Mouse (Mus musculus): ENCODE measurements around the gene Olfr198. TPM values are rescaled to one million over a fixed set of nuclear protein-coding genes. Genes with fewer than 3 reads are reported as not detected.

Olfr198 gene
- polyA plus RNA-seq (2021; fragmentation: Nextera tagmentation): not detected in 2 replicates
- long read RNA-seq, experiment 1: 0 reads
- long read RNA-seq, experiment 2: 0 reads

DNA sequence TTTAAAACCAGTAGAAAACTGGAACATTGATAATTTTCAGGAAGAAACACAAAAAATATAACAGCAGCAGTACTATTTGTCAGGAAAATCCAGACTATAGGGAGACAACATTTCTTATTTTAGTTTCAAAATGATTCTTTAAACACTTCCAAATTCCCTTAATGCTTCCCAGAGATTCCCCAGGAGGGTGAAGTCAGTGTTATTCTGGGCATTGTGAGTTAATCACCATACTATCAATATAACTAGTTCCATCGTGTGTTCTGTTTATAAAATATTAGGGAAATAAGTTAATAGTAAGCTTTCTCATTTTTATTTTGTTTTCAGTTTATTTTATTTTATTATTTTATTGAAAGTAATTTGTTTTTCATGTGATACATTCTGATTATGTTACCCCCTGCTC, at the start of gene Olfr198:
Gene Olfr198 (minus strand): TSS at position 101 of the 400 bp plus-strand sequence.

DNA sequence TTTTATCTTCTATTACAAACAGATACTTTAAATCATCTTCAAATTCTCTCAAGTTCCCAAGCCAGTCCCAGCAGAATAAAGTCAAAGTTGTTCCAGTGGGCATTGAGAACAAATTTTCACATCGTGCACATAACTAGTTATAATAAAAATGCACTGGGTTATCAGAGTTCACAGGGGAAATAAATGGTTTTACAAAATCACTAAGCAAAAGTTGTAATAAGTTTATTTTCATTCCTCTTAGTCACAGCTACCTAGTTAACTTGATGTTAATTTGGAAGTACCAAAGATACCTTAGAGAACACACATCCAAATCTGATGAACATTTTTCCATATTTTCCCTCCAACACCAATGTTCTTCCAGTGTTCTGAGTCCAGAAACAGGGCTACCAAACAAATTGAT, 16.3 kb upstream of the Olfr198 start, which contains the start of gene Olfr199:
Gene Olfr199 (minus strand): TSS at position 101 of the 400 bp plus-strand sequence.

DNA sequence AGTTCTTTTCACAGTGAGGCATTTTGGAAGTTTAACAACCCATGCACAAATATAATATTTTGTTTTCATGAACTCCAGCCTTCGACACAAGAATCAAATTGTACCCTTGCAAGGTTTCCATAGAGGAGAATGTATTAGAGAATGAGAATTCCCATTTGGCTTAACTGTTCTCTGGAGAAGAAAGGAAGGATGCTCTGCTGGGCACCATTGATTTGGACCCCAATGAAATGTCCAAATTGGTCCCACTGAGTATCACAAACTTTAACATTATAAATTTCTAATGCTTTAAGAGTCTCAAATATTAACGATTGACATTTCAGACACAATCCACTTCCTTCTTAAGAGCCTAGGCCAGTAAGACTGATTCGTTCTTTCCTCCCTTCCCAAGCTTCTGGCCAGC, 33.0 kb downstream of the Olfr198 start, which contains the start of gene Olfr196:
Gene Olfr196 (minus strand): TSS at position 101 of the 400 bp plus-strand sequence.

Other genes with a start within 250 kb of the Olfr198 start
- gene Olfr183, start 208.2 kb downstream of the Olfr198 start, polyA plus RNA-seq (2021; fragmentation: Nextera tagmentation): not detected in 2 replicates
- not detected in 2 replicates for gene Olfr186, start 173.2 kb downstream of the Olfr198 start, polyA plus RNA-seq (2021; fragmentation: Nextera tagmentation)
- gene Olfr187, start 163.8 kb downstream of the Olfr198 start, polyA plus RNA-seq (2021; fragmentation: Nextera tagmentation): not detected in 2 replicates
- not detected in 2 replicates for gene Olfr190, start 125.5 kb downstream of the Olfr198 start, polyA plus RNA-seq (2021; fragmentation: Nextera tagmentation)
- gene Olfr191, start 113.7 kb downstream of the Olfr198 start, polyA plus RNA-seq (2021; fragmentation: Nextera tagmentation): not detected in 2 replicates
- not detected in 2 replicates for gene Olfr193, start 91.7 kb downstream of the Olfr198 start, polyA plus RNA-seq (2021; fragmentation: Nextera tagmentation)
- not detected in 2 replicates for gene Olfr194, start 82.5 kb downstream of the Olfr198 start, polyA plus RNA-seq (2021; fragmentation: Nextera tagmentation)
- not detected in 2 replicates for gene Olfr195, start 56.5 kb downstream of the Olfr198 start, polyA plus RNA-seq (2021; fragmentation: Nextera tagmentation)
- gene Olfr196, start 33.1 kb downstream of the Olfr198 start, polyA plus RNA-seq (2021; fragmentation: Nextera tagmentation): not detected in 2 replicates
- gene Olfr199, start 16.2 kb upstream of the Olfr198 start, polyA plus RNA-seq (2021; fragmentation: Nextera tagmentation): not detected in 2 replicates
- gene Olfr201, start 69.1 kb upstream of the Olfr198 start, polyA plus RNA-seq (2021; fragmentation: Nextera tagmentation): not detected in 2 replicates
- gene Olfr202, start 83.3 kb upstream of the Olfr198 start, polyA plus RNA-seq (2021; fragmentation: Nextera tagmentation): not detected in 2 replicates
- gene Olfr203, start 95.3 kb upstream of the Olfr198 start, polyA plus RNA-seq (2021; fragmentation: Nextera tagmentation): not detected in 2 replicates
- gene Olfr204, start 114.7 kb upstream of the Olfr198 start, polyA plus RNA-seq (2021; fragmentation: Nextera tagmentation): not detected in 2 replicates
- gene Olfr205, start 127.6 kb upstream of the Olfr198 start, polyA plus RNA-seq (2021; fragmentation: Nextera tagmentation): not detected in 2 replicates
- gene Olfr206, start 145.7 kb upstream of the Olfr198 start, polyA plus RNA-seq (2021; fragmentation: Nextera tagmentation): not detected in 2 replicates
- not detected in 2 replicates for gene Olfr209, start 160.5 kb upstream of the Olfr198 start, polyA plus RNA-seq (2021; fragmentation: Nextera tagmentation)
- gene Gabrr3, start 203.8 kb upstream of the Olfr198 start, polyA plus RNA-seq (2021; fragmentation: Nextera tagmentation): not detected in 2 replicates